Mouse (Mus musculus): ENCODE results near the gene Gm49359. TPM values are rescaled to one million over a fixed set of nuclear protein-coding genes. Genes with fewer than 3 reads are reported as not detected.

The Gm49359 gene
- 1 to 10 TPM in 1 of 2 experiments, under 1 TPM in 1; 0.07 to 1.6 TPM for polyA plus RNA-seq (2012; fragmentation: generic; extraction: Trizol)

GRCm38 (mm10) chr13:62466424-62467334 is at the start of gene Gm49359:
Gene Gm49359 (minus strand): TSS chr13:62466832.

Other genes with a start within 250 kb of the Gm49359 start
- under 1 TPM; 0.01 to 0.21 TPM for gene Gm3604, start 83.7 kb downstream of the Gm49359 start, polyA plus RNA-seq (2012; fragmentation: generic; extraction: Trizol)
- gene Zfp935, start 91.7 kb upstream of the Gm49359 start, polyA plus RNA-seq (2012; fragmentation: generic; extraction: Trizol), result not detected
- 1 to 10 TPM in 1 of 2 experiments, under 1 TPM in 1; 0.50 to 3.1 TPM for gene Zfp934, start 104.4 kb upstream of the Gm49359 start, polyA plus RNA-seq (2012; fragmentation: generic; extraction: Trizol)
- under 1 TPM; 0.05 to 0.54 TPM for gene 6720489N17Rik, start 157.3 kb upstream of the Gm49359 start, polyA plus RNA-seq (2012; fragmentation: generic; extraction: Trizol)